Mouse (Mus musculus) hindbrain, embryonic 10.5 days (tissue): ENCODE results near the gene Cnpy1. TPM values are rescaled to one million over a fixed set of nuclear protein-coding genes. Genes with fewer than 3 reads are reported as not detected.

Experiments used
- DNase-seq: peaks from one replicate; pipeline ENCODE4 v3.0.0-alpha.2; 2017; ENCODE audit warnings: low spot score
- H3K27ac ChIP-seq: fragments of 300-500 bp; sonication (generic); 2 replicates; pipeline ENCODE4 v1.5.1; 2016; ENCODE audit warnings: mild to moderate bottlenecking, moderate library complexity
- H3K27me3 ChIP-seq: fragments of 300-500 bp; sonication (generic); 2 replicates; pipeline ENCODE4 v1.6.1; 2016; ENCODE audit warnings: mild to moderate bottlenecking; ENCODE audit not compliant: poor library complexity, insufficient read depth, severe bottlenecking
- H3K36me3 ChIP-seq: fragments of 300-500 bp; sonication (generic); 2 replicates; pipeline ENCODE4 v1.6.1; 2016; ENCODE audit warnings: mild to moderate bottlenecking, moderate library complexity
- H3K4me1 ChIP-seq: fragments of 300-500 bp; sonication (generic); replicated peaks from 2 replicates; pipeline ENCODE4 v1.6.1; 2016; ENCODE audit warnings: mild to moderate bottlenecking
- H3K4me3 ChIP-seq: fragments of 300-500 bp; sonication (generic); 2 replicates; pipeline ENCODE4 v1.5.1; 2016; ENCODE audit warnings: mild to moderate bottlenecking, moderate library complexity
- H3K9me3 ChIP-seq: fragments of 300-500 bp; sonication (generic); 2 replicates; pipeline ENCODE4 v1.6.1; 2016; ENCODE audit warnings: mild to moderate bottlenecking, moderate library complexity
- WGBS: fragments of 180-500 bp; shearing (Covaris S2); methylation state at CpG from one replicate; pipeline ENCODE4 v1.1.7; 2016; 5-methylcytosine and 5-hydroxymethylcytosine counted together
- polyA plus RNA-seq: library from polyadenylated mRNA; unstranded; fragments of >200 nt; fragmentation: Nextera tagmentation; extraction: Ambion mirVana; gene quantifications from 2 replicates; pipeline ENCODE4 v1.2.1, GENCODE M21; 2016

The Cnpy1 gene
- polyA plus RNA-seq, 1 experiment from 2014 or later = 46.7 TPM

GRCm38 (mm10) chr5:28206448-28206847, 39.2 kb downstream of the Cnpy1 start:
- H3K27ac ChIP-seq = peak overlapping the region; percentile 92; the same call in 1 of the 2 replicates
- peak overlapping the region; percentile 62 for H3K4me3 ChIP-seq
- H3K4me1 ChIP-seq = peaks cover 34% of the 10 kb centered on the region
- H3K9me3 ChIP-seq = no peaks in the 10 kb centered on the region
- no peak for DNase-seq
- 60% methylated on average over 4 of the region's 4 CpGs for WGBS
- H3K27me3 ChIP-seq = peaks cover 98% of the 10 kb centered on the region
- no peaks in the 10 kb centered on the region; the same call in 1 of the 2 replicates for H3K36me3 ChIP-seq

DNA sequence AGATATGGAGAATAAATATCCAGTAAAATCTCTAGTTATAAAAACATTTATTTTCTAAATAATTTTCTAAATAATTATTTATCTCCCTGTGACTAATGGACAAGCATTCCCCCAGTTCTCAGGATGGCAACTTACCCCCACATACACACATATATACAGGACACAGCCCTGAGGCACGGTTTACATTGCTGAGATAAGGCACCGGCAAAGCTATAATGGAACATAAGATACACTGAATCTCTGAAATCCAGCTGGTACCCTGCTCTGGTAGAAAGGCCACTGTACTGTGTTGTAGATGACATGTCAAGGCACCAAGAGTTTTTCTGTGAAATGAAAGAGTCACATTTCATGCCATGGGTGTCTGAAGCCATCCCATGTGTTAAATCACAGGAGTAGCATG, 40.9 kb downstream of the Cnpy1 start:
- 79% methylated on average over 2 of the region's 2 CpGs for WGBS
- DNase-seq = no peak
- Histone ChIP-seq H3K4me3 (0 out of 2 replicates have a peak overlapping the region, but pooled peaks have one; percentile 62), H3K27me3 (peaks cover 94% of the 10 kb centered on the region), H3K36me3 (no peaks in the 10 kb centered on the region; the same call in 1 of the 2 replicates), H3K27ac (no peak overlapping the region), H3K9me3 (no peaks in the 10 kb centered on the region), H3K4me1 (peaks cover 16% of the 10 kb centered on the region)

DNA sequence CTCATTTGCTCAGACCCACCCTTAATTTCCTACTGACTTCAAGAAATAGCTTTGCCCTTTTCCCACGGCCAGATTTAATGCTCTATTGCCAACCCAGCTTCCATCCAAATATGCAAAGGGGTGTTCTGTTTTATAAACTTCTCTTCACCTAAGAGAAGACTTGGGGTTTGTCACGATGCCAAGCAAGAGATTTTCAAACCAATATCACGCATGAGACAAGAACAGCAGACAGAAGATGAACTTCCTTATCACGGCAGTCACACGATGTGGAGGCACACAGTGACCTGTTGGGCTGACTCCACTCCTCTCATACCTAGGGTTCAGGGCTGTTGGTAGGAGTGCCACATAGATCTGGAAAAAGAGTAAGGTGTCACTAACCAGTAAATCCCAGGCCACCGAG, 42.5 kb downstream of the Cnpy1 start:
- H3K27ac ChIP-seq = no peak overlapping the region
- 80% methylated on average over 6 of the region's 6 CpGs for WGBS
- no peaks in the 10 kb centered on the region for H3K9me3 ChIP-seq
- H3K4me3 ChIP-seq = no peak overlapping the region
- H3K36me3 ChIP-seq = peaks cover 4% of the 10 kb centered on the region
- H3K27me3 ChIP-seq = peaks cover 89% of the 10 kb centered on the region
- peaks cover 13% of the 10 kb centered on the region for H3K4me1 ChIP-seq
- no peak for DNase-seq

GRCm38 (mm10) chr5:28199089-28199873, 46.3 kb downstream of the Cnpy1 start:
- DNase-seq = no peak
- Histone ChIP-seq H3K9me3 (no peaks in the 10 kb centered on the region), H3K4me3 (no peak overlapping the region), H3K4me1 (peaks cover 23% of the 10 kb centered on the region), H3K36me3 (peaks cover 4% of the 10 kb centered on the region), H3K27me3 (peaks cover 69% of the 10 kb centered on the region), H3K27ac (no peak overlapping the region)
- 40% methylated on average over 7 of the region's 7 CpGs for WGBS

- Histone ChIP-seq H3K27me3 (peaks cover 49% of the 10 kb centered on the region), H3K36me3 (peaks cover 4% of the 10 kb centered on the region), H3K27ac (peak overlapping the region; percentile 26; the same call in 1 of the 2 replicates), H3K4me3 (no peak overlapping the region), H3K4me1 (peaks cover 60% of the 10 kb centered on the region), H3K9me3 (no peaks in the 10 kb centered on the region)
- WGBS = 64% methylated on average over 2 of the region's 2 CpGs
- no peak for DNase-seq
These were observed 50.1 kb downstream of the Cnpy1 start for GRCm38 (mm10) chr5:28195473-28195872.

DNA sequence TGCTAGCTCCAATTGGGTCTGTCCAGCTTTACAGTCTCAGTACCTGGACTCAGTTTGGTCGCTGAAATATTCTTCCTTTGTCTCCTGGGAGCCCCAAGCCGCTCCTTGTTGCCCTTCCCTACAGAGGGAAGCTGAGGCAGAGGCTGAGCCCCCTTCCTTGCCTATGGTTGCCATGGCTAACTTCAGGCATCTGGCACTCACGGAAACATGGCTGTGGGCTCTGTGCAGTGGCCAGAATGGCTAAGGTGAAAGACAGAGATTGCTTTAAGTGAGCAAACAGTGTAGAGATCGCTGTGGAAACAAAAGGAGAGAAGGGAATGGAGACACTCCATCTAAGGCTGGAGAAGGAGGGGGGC, 53.5 kb downstream of the Cnpy1 start:
- Histone ChIP-seq H3K27me3 (peaks cover 31% of the 10 kb centered on the region), H3K4me1 (peaks cover 44% of the 10 kb centered on the region), H3K27ac (peak overlapping the region; percentile 78), H3K4me3 (peak overlapping the region; percentile 6; the same call in 1 of the 2 replicates), H3K9me3 (no peaks in the 10 kb centered on the region), H3K36me3 (no peaks in the 10 kb centered on the region)
- 27% methylated on average over 4 of the region's 4 CpGs for WGBS
- DNase-seq = peak; percentile 28

DNA sequence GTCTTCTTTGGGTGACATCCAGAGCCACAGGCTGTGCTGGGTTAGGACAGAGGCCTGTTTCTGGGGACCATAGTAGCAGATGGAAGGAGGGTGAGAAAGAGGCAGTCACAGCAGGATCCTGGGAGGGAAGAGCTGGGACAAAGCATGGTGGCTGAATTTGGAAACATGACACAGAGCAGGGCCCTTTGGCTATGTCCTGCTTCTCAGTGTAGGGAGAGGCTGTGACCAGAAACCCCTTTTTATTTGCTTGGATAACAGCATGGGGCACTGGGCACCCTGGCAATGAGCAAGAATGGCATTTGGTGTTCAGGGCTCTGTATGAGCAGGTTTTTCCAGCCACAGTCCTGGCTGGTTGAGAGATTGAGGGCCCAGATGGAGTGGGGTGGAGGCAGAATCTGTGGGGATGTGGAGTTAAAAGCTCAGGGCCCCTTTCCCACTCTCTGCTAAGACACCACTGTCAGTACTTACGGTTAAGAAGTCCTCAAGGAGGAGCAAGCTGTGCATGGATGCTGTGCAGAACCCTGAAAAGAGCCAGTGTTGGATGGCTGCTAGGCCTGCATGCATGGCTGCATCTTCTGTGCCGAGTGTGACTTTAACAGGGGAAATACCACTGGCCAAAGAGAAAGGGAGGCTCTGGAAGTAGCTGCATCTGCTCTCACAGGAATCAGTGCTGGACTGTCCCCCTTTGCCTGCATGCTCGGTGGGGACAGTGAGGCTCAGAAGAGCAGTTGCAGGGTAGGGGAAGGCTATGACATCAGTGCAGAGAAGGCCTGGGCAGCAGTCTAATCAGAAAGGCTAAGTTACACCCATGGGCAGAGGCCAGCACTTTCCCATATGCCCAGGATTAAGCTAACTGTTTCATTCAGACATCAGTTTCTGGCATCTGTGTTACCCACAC, 54.2 kb downstream of the Cnpy1 start:
- Histone ChIP-seq H3K27me3 (peaks cover 34% of the 10 kb centered on the region), H3K9me3 (no peaks in the 10 kb centered on the region), H3K36me3 (no peaks in the 10 kb centered on the region), H3K27ac (peak overlapping the region; percentile 78), H3K4me1 (peaks cover 44% of the 10 kb centered on the region), H3K4me3 (peak overlapping the region; percentile 6; the same call in 1 of the 2 replicates)
- 16% methylated on average over 3 of the region's 3 CpGs for WGBS
- DNase-seq = peak; percentile 25

GRCm38 (mm10) chr5:28179237-28179790, 66.3 kb downstream of the Cnpy1 start:
- Histone ChIP-seq H3K36me3 (no peaks in the 10 kb centered on the region), H3K4me3 (0 out of 2 replicates have a peak overlapping the region, but pooled peaks have one; percentile 9), H3K4me1 (peaks cover 49% of the 10 kb centered on the region), H3K9me3 (no peaks in the 10 kb centered on the region), H3K27me3 (peaks cover 93% of the 10 kb centered on the region), H3K27ac (0 out of 2 replicates have a peak overlapping the region, but pooled peaks have one; percentile 57)
- WGBS = 12% methylated on average over 7 of the region's 7 CpGs
- no peak for DNase-seq

GRCm38 (mm10) chr5:28178322-28178721, 67.3 kb downstream of the Cnpy1 start:
- no peaks in the 10 kb centered on the region for H3K9me3 ChIP-seq
- H3K27me3 ChIP-seq = peaks cover 100% of the 10 kb centered on the region
- DNase-seq = no peak
- no peak overlapping the region for H3K4me3 ChIP-seq
- 22% methylated on average over 5 of the region's 5 CpGs for WGBS
- H3K27ac ChIP-seq = peak overlapping the region; percentile 57; the same call in 1 of the 2 replicates
- H3K36me3 ChIP-seq = no peaks in the 10 kb centered on the region
- peaks cover 59% of the 10 kb centered on the region for H3K4me1 ChIP-seq

- 2% methylated on average over 2 of the region's 2 CpGs for WGBS
- Histone ChIP-seq H3K9me3 (no peaks in the 10 kb centered on the region), H3K27me3 (peaks cover 100% of the 10 kb centered on the region), H3K4me3 (no peak overlapping the region), H3K36me3 (no peaks in the 10 kb centered on the region), H3K4me1 (peaks cover 61% of the 10 kb centered on the region), H3K27ac (peak overlapping the region; percentile 93)
- DNase-seq = peak; percentile 30
These were observed 69.0 kb downstream of the Cnpy1 start for GRCm38 (mm10) chr5:28176585-28176984.

DNA sequence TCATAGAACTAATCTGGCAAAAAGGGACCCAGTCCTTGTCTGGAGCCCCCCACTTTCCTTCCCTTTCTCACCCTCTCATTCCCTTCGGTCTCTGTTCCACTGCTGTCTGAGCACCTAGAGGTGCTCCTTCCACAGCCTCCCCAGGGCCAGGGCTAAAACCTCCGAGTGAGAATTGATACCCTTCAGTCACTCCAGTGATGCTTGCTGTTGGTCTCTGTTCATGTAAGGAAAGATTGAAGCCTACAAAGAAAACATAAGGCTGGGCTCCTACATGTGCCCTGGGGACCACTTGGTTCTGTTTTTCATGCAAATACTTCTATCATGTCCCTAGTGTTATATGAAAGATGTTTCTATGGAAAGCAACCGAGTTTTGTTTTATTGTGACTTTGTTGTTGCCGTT, 69.6 kb downstream of the Cnpy1 start:
- peaks cover 2% of the 10 kb centered on the region; the same call in 1 of the 2 replicates for H3K36me3 ChIP-seq
- H3K4me3 ChIP-seq = peak overlapping the region; percentile 48
- peak overlapping the region; percentile 93 for H3K27ac ChIP-seq
- 4% methylated on average over 4 of the region's 4 CpGs for WGBS
- no peaks in the 10 kb centered on the region for H3K9me3 ChIP-seq
- H3K4me1 ChIP-seq = peaks cover 61% of the 10 kb centered on the region
- peaks cover 99% of the 10 kb centered on the region for H3K27me3 ChIP-seq
- no peak for DNase-seq

DNA sequence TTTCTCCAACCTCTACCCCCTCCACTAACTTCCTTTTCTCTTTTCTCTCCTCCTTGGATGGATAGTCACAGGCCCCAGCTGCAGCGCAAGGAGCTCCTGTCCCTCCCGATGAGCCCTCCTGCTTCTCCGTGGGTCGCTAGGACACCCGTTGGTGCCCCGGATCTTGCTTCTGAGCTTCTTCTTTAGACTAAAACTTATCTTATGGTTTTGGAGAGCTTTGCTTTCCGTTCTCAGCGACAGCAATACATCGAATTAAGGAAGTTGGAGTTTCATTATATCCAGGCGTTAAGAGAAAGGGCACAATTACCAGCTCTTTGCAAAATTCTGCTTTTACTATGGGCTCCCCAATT, 70.1 kb downstream of the Cnpy1 start:
- under 1% methylated on average over 10 of the region's 10 CpGs for WGBS
- Histone ChIP-seq H3K36me3 (peaks cover 6% of the 10 kb centered on the region; the same call in 1 of the 2 replicates), H3K27me3 (peaks cover 99% of the 10 kb centered on the region), H3K27ac (peak overlapping the region; percentile 93), H3K4me3 (peak overlapping the region; percentile 48), H3K9me3 (no peaks in the 10 kb centered on the region), H3K4me1 (peaks cover 64% of the 10 kb centered on the region)
- no peak for DNase-seq
